Mouse (Mus musculus) heart, postnatal 0 days (tissue): ENCODE data around the gene Col25a1.

Experiments used
- CTCF ChIP-seq: IDR thresholded peaks from 2 replicates; pipeline ENCODE4 v1.5.1; 2016; ENCODE audit warnings: antibody characterized with exemption, control low read depth, low read depth
- EP300 ChIP-seq: IDR thresholded peaks from 2 replicates; pipeline ENCODE4 v1.6.1; 2016; ENCODE audit warnings: antibody characterized with exemption, low read depth

GRCm38 (mm10) chr3:130129635-130130206, 1.6 kb upstream of the Col25a1 start:
- no peak for TF ChIP-seq EP300
- peak; percentile 51 for TF ChIP-seq CTCF
